8 mouse cellular contexts compared by ENCODE assay signal in genomic region chr16:94125172-94125981, GRCm38 (mm10). TPM values are rescaled to one million over a fixed set of nuclear protein-coding genes. Genes with fewer than 3 reads are reported as not detected.
A peak's percentile ranks its signal among the peaks of the same experiment; 100 is the strongest.
DNase-seq lines count a peak whose midpoint lies in the region; ATAC-seq and TF ChIP-seq lines count a peak whose summit lies in the region.

No protein-coding gene starts in this region.

- WGBS in forebrain, postnatal 0 days, result under 1% methylated on average over 74 of the region's 83 CpGs
- under 1% methylated on average over 80 of the region's 83 CpGs for WGBS in midbrain, embryonic 10.5 days

- TF ChIP-seq CTCF in left cerebral cortex, adult 2 months (IDR thresholded peaks at IDR 0.05), result no peak; the same call in 1 of the 2 replicates
- TF ChIP-seq CTCF in forebrain, postnatal 0 days (IDR thresholded peaks at IDR 0.05; ENCODE audit: low read depth), result no peak; the same call in 1 of the 2 replicates

- peak overlapping the region; percentile 95 for H3K4me2 ChIP-seq in forebrain, postnatal 0 days (ENCODE audit: low read depth)

- H3K27ac ChIP-seq in left cerebral cortex, adult 2 months, result no peak overlapping the region
- no peak overlapping the region for H3K27ac ChIP-seq in forebrain, postnatal 0 days (ENCODE audit: low read depth, low read length)
- peak overlapping the region; percentile 84 for H3K27ac ChIP-seq in midbrain, embryonic 10.5 days (replicated peaks)

- peaks cover 12% of the 10 kb centered on the region; the same call in 1 of the 2 replicates for H3K4me1 ChIP-seq in forebrain, postnatal 0 days (ENCODE audit: insufficient read depth)
- peaks cover 50% of the 10 kb centered on the region for H3K4me1 ChIP-seq in midbrain, embryonic 10.5 days

- H3K4me3 ChIP-seq in left cerebral cortex, adult 2 months, result peak overlapping the region; percentile 45
- H3K4me3 ChIP-seq in forebrain, postnatal 0 days (ENCODE audit: low read depth, low read length), result peak overlapping the region; percentile 50
- peak overlapping the region; percentile 64 for H3K4me3 ChIP-seq in midbrain, embryonic 10.5 days

- H3K9ac ChIP-seq in forebrain, postnatal 0 days, result peak overlapping the region; percentile 48

- ATAC-seq in common myeloid progenitor, adult 5-6 weeks (replicated peaks; ENCODE audit: low read depth, poor library complexity, severe bottlenecking), result 0 out of 2 replicates have a peak, but pooled peaks have one; percentile 23
- ATAC-seq in forebrain, postnatal 0 days, result peak; percentile 81

- peak; percentile 26 to 31 for DNase-seq in left cerebral cortex, adult 2 months (ENCODE audit: extremely low spot score in 1 of 2, low spot score in 2 of 2)
- DNase-seq in left cerebral cortex, adult 11 months (ENCODE audit: low spot score), result no peak
- peak; percentile 62 for DNase-seq in forebrain, postnatal 0 days
- peak; percentile 62 for DNase-seq in midbrain, embryonic 10.5 days (ENCODE audit: low spot score)
- DNase-seq in adipocyte (ENCODE audit: low spot score), result no peak
- DNase-seq in urinary bladder, postnatal 14 days (ENCODE audit: low spot score), result no peak
- no peak for DNase-seq in spleen, adult 18-20 months

- no peaks in the 10 kb centered on the region for H3K9me3 ChIP-seq in forebrain, postnatal 0 days (ENCODE audit: low read length)
- H3K9me3 ChIP-seq in midbrain, embryonic 10.5 days (replicated peaks), result no peaks in the 10 kb centered on the region

- intact Hi-C loops in left cerebral cortex, adult 2 months (cut with DNase I), result loop anchor here (5.0 kb wide), 1 partner anchor 127 kb away; no protein-coding TSS in a partner anchor

- H3K36me3 ChIP-seq in forebrain, postnatal 0 days (ENCODE audit: insufficient read depth), result no peaks in the 10 kb centered on the region
- no peaks in the 10 kb centered on the region for H3K36me3 ChIP-seq in midbrain, embryonic 10.5 days

- H3K27me3 ChIP-seq in forebrain, postnatal 0 days (ENCODE audit: insufficient read depth, low read length), result peaks cover 12% of the 10 kb centered on the region
- H3K27me3 ChIP-seq in midbrain, embryonic 10.5 days (ENCODE audit: low read depth, poor library complexity, severe bottlenecking), result peaks cover 97% of the 10 kb centered on the region

RNA-seq across cellular contexts. Expression of gene Sim2, which starts 40.6 kb away (rescaled TPM):
- under 1 TPM in 1 of 2 experiments, not detected in 1; 0.42 TPM for total RNA-seq in left cerebral cortex, adult 2 months (2021)
- total RNA-seq in common myeloid progenitor, adult 5-6 weeks (2017), result not detected in 2 replicates
- total RNA-seq in forebrain, postnatal 0 days (2014; rRNA removed), result 0.08 and 0.29 TPM in 2 replicates
- polyA plus RNA-seq in forebrain, postnatal 0 days (2015; fragmentation: Nextera tagmentation; extraction: Ambion mirVana), result 0.04 and 0.27 TPM in 2 replicates
- 2.8 and 2.9 TPM in 2 replicates for polyA plus RNA-seq in midbrain, embryonic 10.5 days (2016; fragmentation: Nextera tagmentation; extraction: Ambion mirVana)

Comparison
In these comparisons a context has a peak if more than half of its experiments do, and no peak if none do; other contexts are left out.
1. DNase-seq: peak in left cerebral cortex, adult 2 months (2 of 2), forebrain, postnatal 0 days (single experiment) and midbrain, embryonic 10.5 days (single experiment); none in left cerebral cortex, adult 11 months (single experiment), adipocyte (single experiment), urinary bladder, postnatal 14 days (single experiment) and spleen, adult 18-20 months (0 of 2).
2. Peak in every context shown above with its lines, with median percentiles within 50 percentile points of each other: H3K4me3 ChIP-seq.